Mouse (Mus musculus) C2C12 (cell line): ENCODE results near the gene Hoga1. TPM values are rescaled to one million over a fixed set of nuclear protein-coding genes. Genes with fewer than 3 reads are reported as not detected.
A peak's percentile ranks its signal among the peaks of the same experiment; 100 is the strongest.

ENCODE experiments used
- H3K27me3 ChIP-seq: one replicate; pipeline ENCODE4 v1.6.1; 2011; ENCODE audit not compliant: control insufficient read depth, insufficient read depth, insufficient read length
- H3K36me3 ChIP-seq: one replicate; pipeline ENCODE4 v1.6.1; 2011; ENCODE audit not compliant: control insufficient read depth, insufficient read depth
- H3K4me3 ChIP-seq: one replicate; pipeline ENCODE4 v1.5.1; 2011; ENCODE audit warnings: mild to moderate bottlenecking, control low read depth; ENCODE audit not compliant: poor library complexity, insufficient read depth, severe bottlenecking
- H3K79me2 ChIP-seq: one replicate; pipeline ENCODE4 v1.6.1; 2011; ENCODE audit not compliant: control insufficient read depth, insufficient read depth
- H3K79me3 ChIP-seq: one replicate; pipeline ENCODE4 v1.6.1; 2011; ENCODE audit warnings: low read depth, control low read depth
- H3ac ChIP-seq: one replicate; pipeline ENCODE3; 2011; ENCODE audit warnings: low read depth; ENCODE audit not compliant: control insufficient read depth, insufficient read length
- CEBPB ChIP-seq: IDR thresholded peaks from one replicate; pipeline ENCODE4 v1.6.1; 2011; ENCODE audit warnings: low read depth, mild to moderate bottlenecking, control low read depth, moderate library complexity
- CTCF ChIP-seq: IDR thresholded peaks from one replicate; pipeline ENCODE4 v1.5.1; 2011; ENCODE audit not compliant: control insufficient read depth, insufficient read depth, insufficient read length
- FOSL1 ChIP-seq: IDR thresholded peaks from one replicate; pipeline ENCODE4 v1.8.0; 2011; ENCODE audit warnings: mild to moderate bottlenecking, low read length; ENCODE audit not compliant: poor library complexity, insufficient read depth, severe bottlenecking
- MAX ChIP-seq: IDR thresholded peaks from one replicate; pipeline ENCODE4 v1.6.1; 2011; ENCODE audit warnings: mild to moderate bottlenecking, control low read depth
- MYOD1 ChIP-seq: IDR thresholded peaks from one replicate; pipeline ENCODE4 v1.6.1; 2011; ENCODE audit warnings: low read depth; ENCODE audit not compliant: control insufficient read depth, insufficient read length
- MYOG ChIP-seq: IDR thresholded peaks from one replicate; pipeline ENCODE4 v1.6.1; 2011; ENCODE audit not compliant: control insufficient read depth, insufficient read length; ENCODE audit errors: extremely low read depth
- USF1 ChIP-seq: IDR thresholded peaks from one replicate; pipeline ENCODE4 v1.6.1; 2011; ENCODE audit warnings: low read depth, mild to moderate bottlenecking, control low read depth, moderate library complexity
- polyA plus RNA-seq: library from polyadenylated mRNA; unstranded; fragments of >200 nt; fragmentation: generic; extraction: Trizol; gene quantifications from one replicate; pipeline ENCODE4 v1.2.1, GENCODE M21; 2012; ENCODE audit warnings: missing spikeins

Gene Hoga1
- polyA plus RNA-seq, 1 experiment: 0.30 TPM

DNA sequence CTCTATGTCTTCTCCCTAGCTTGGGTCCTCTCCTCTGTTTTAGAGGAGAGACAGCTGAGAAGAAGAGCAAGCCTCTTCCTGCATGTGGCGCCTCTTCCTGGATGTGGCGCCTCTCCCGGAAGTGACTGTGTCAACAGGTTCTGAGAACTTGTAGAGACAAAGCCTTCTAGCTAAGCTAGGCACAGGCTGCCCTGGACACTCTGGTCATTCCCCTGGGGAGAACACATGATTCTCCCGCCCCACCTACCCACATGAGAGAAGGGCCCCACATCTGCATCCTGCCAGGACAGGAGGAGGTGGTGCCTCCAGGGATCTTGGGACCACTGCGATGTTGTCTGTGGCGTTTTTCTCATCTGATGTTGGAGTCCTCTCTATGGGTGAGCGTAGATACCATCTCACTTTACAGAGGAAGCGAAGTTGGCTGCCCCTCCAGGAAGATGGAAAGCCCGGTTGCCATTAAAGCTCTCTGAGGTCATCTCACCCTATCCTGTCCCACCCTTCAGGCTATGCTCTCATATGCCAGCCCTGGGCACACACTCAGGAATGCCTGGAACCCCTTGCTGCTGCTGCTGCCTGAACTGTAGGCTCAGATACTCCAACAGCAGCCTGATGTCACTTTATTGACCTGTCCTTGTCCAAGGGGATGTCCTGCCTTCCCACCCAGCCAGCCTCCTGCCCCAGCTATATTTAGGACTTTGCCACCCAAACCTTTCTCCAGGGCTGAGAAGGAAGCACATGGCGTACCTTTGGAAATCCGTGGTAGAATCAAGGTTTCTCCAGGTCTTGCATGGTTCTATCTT is 23.2 kb downstream of the Hoga1 start:
- Histone ChIP-seq H3K36me3 (no peaks in the 10 kb centered on the region), H3K79me3 (no peaks in the 10 kb centered on the region), H3K4me3 (no peak overlapping the region), H3K27me3 (no peaks in the 10 kb centered on the region), H3K79me2 (no peaks in the 10 kb centered on the region), H3ac (no peak overlapping the region)
- TF ChIP-seq FOSL1 (no peak), MYOD1 (no peak), MYOG (no peak), USF1 (no peak), CTCF (no peak), MAX (no peak), CEBPB (no peak)

- no peak overlapping the region for H3ac ChIP-seq
- H3K36me3 ChIP-seq: no peaks in the 10 kb centered on the region
- no peaks in the 10 kb centered on the region for H3K27me3 ChIP-seq
- no peak overlapping the region for H3K4me3 ChIP-seq
- no peaks in the 10 kb centered on the region for H3K79me3 ChIP-seq
- TF ChIP-seq USF1 (no peak), CTCF (peak; percentile 24)
- no peaks in the 10 kb centered on the region for H3K79me2 ChIP-seq
Measured at GRCm38 (mm10) chr19:42069241-42069525, 23.8 kb downstream of the Hoga1 start.

DNA sequence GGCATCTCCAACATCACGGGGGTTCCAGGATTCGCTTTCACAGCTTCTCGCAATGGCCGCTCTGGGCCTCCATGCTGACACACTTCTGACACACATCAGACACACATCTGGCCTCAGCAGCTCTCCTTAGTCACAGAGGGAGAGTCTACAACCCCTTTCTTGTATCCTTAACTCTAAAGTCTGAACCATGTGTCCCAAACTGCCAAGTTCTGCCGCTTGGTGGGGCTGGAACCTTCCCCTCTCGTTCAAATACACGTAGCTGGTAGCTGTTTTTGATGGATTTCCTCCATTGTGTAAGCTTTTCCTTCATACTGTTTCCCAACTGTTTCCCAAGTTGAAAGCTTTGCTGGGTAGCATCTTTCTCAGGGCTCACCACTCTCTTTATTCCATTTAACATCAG is 25.8 kb downstream of the Hoga1 start:
- H3K4me3 ChIP-seq: no peak overlapping the region
- no peaks in the 10 kb centered on the region for H3K27me3 ChIP-seq
- no peaks in the 10 kb centered on the region for H3K79me2 ChIP-seq
- H3ac ChIP-seq: no peak overlapping the region
- TF ChIP-seq CEBPB (no peak), CTCF (peak; percentile 39)
- H3K79me3 ChIP-seq: no peaks in the 10 kb centered on the region
- no peaks in the 10 kb centered on the region for H3K36me3 ChIP-seq

- Histone ChIP-seq H3K27me3 (no peaks in the 10 kb centered on the region), H3ac (no peak overlapping the region), H3K79me2 (no peaks in the 10 kb centered on the region), H3K4me3 (no peak overlapping the region), H3K36me3 (no peaks in the 10 kb centered on the region), H3K79me3 (no peaks in the 10 kb centered on the region)
- TF ChIP-seq CEBPB: no peak
- no peak for TF ChIP-seq CTCF
- no peak for TF ChIP-seq MYOD1
- no peak for TF ChIP-seq MAX
- TF ChIP-seq MYOG: no peak
Measured at GRCm38 (mm10) chr19:42071886-42072608, 26.6 kb downstream of the Hoga1 start.

DNA sequence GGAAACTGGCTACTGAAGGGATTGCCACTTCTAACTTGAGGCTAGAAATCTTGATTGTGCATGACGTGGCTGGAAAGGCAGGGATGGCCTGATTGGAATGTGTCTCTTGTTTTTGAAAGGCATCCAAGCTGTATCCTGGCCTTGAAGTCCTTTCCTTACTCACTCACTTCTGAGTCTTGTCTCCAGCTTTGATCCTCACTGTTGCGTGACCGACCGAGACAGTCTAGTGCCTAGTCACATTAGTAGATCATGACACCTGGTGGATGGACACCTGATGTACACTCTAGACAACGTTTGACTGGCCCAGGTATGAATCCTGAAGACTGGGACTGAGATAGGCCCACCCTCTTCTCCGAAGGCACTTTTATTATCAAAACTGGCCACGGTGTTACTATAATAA is 27.4 kb downstream of the Hoga1 start:
- Histone ChIP-seq H3K4me3 (no peak overlapping the region), H3K79me2 (no peaks in the 10 kb centered on the region), H3K27me3 (no peaks in the 10 kb centered on the region), H3ac (no peak overlapping the region), H3K79me3 (no peaks in the 10 kb centered on the region), H3K36me3 (no peaks in the 10 kb centered on the region)
- TF ChIP-seq USF1: no peak
- TF ChIP-seq MYOG: no peak
- TF ChIP-seq FOSL1: no peak
- no peak for TF ChIP-seq MAX
- TF ChIP-seq MYOD1: no peak
- TF ChIP-seq CEBPB: no peak
- no peak for TF ChIP-seq CTCF

DNA sequence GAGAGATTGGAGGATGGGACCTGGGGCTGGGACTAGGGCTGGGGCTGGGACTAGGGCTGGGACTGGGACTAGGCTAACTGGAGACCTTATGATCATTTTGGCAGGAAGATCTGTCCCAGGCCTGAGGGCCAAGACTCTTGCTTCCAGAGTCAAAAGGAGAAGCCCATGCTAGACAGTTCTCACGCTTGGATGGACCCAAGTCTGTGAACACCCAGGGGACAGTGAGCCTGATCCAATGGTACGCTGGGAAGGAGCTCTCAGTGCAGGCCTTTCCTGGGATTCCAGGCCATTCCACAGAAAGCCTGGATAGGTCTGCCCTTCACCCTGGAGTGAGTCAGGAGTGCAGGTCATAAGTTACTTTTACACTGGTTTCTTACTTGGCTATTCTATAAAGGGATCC is 29.6 kb downstream of the Hoga1 start:
- H3K36me3 ChIP-seq: no peaks in the 10 kb centered on the region
- no peak for TF ChIP-seq FOSL1
- TF ChIP-seq MAX: no peak
- no peak for TF ChIP-seq CTCF
- TF ChIP-seq MYOG: no peak
- TF ChIP-seq USF1: no peak
- no peak for TF ChIP-seq MYOD1
- TF ChIP-seq CEBPB: no peak
- no peaks in the 10 kb centered on the region for H3K27me3 ChIP-seq
- peaks cover 10% of the 10 kb centered on the region for H3K79me2 ChIP-seq
- no peak overlapping the region for H3K4me3 ChIP-seq
- H3ac ChIP-seq: no peak overlapping the region
- no peaks in the 10 kb centered on the region for H3K79me3 ChIP-seq
